21 mouse cellular contexts compared by ENCODE assay signal in genomic region chr16:80962141-80962540, GRCm38 (mm10).
"Had no signal": no experiment of that assay in that cellular context is flagged by ENCODE, and none has a peak within 500 bp of the region (broad histone marks: within the 10 kb centered on the region; RNA-seq: fewer than 3 reads in every experiment).

No protein-coding gene starts in this region.

- H3K4me2 ChIP-seq: lung, embryonic 15.5 days; midbrain, embryonic 12.5 days; neural tube, embryonic 13.5 days; neural tube, embryonic 15.5 days had no signal

- H3K4me3 ChIP-seq: lung, embryonic 15.5 days; megakaryocyte, embryonic 14.5 days; midbrain, embryonic 12.5 days; myocyte; neural tube, embryonic 13.5 days; neural tube, embryonic 15.5 days had no signal

- H3K36me3 ChIP-seq: lung, embryonic 15.5 days; midbrain, embryonic 12.5 days; neural tube, embryonic 13.5 days; neural tube, embryonic 15.5 days had no signal

- H3K27me3 ChIP-seq: lung, embryonic 15.5 days; megakaryocyte, embryonic 14.5 days; midbrain, embryonic 12.5 days; neural tube, embryonic 13.5 days; neural tube, embryonic 15.5 days had no signal

- ATAC-seq: liver, postnatal 0 days; lung, postnatal 0 days; midbrain, embryonic 16.5 days had no signal

- H3K4me1 ChIP-seq: lung, embryonic 15.5 days; megakaryocyte, embryonic 14.5 days; midbrain, embryonic 12.5 days; neural tube, embryonic 13.5 days; neural tube, embryonic 15.5 days had no signal

- H3K9ac ChIP-seq: liver, postnatal 0 days; lung, embryonic 15.5 days; midbrain, embryonic 12.5 days; neural tube, embryonic 13.5 days; neural tube, embryonic 15.5 days had no signal

- H3K9me3 ChIP-seq: lung, embryonic 15.5 days; midbrain, embryonic 12.5 days; neural tube, embryonic 13.5 days; neural tube, embryonic 15.5 days had no signal

- DNase-seq: liver, postnatal 0 days; lung, adult 2 months; lung, postnatal 14 days; lung, postnatal 36 days; midbrain, embryonic 14.5 days; right cerebral cortex, adult 18-20 months; right cerebral cortex, postnatal 25 days; right cerebral cortex, postnatal 4 days; spleen, adult 18-20 months; thymus, adult 18-20 months; thymus, postnatal 14 days; thymus, postnatal 36 days had no signal

- H3K27ac ChIP-seq: lung, embryonic 15.5 days; macrophage; midbrain, embryonic 12.5 days; neural tube, embryonic 13.5 days; neural tube, embryonic 15.5 days had no signal
